ENCODE assay signal across 14 mouse cellular contexts in the genomic region with DNA sequence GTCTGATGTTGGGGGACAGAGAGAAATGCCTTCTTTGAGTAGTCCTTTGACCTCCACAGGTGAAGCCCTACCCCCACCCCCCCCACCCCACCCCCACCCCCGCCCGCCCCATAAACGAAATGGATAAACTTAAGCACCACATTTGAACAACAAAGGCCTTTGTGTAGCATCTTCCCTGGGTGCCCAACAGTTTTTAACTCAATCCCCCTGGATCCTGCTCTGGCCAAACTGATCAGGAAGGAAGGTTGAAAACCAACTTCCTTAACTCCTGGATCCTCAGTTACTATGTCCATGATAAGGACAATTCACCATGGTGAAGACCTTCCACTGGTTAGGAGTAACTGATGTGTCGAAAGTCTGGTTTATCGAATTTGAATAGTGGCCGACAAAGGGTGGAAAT.
DNase-seq lines count a peak whose midpoint lies in the region; TF ChIP-seq lines count a peak whose summit lies in the region.
"Had no signal": no experiment of that assay in that cellular context is flagged by ENCODE, and none has a peak within 500 bp of the region (broad histone marks: within the 10 kb centered on the region; RNA-seq: fewer than 3 reads in every experiment).

No protein-coding gene starts in this region.

- no peak for TF ChIP-seq POLR2A in ES-Bruce4 (IDR thresholded peaks at IDR 0.05; ENCODE audit: insufficient read depth, low read length)

- no peak for TF ChIP-seq EP300 in ES-Bruce4 (IDR thresholded peaks at IDR 0.05; ENCODE audit: insufficient read depth, low read depth, low read length)

- peak overlapping the region; percentile 79 for H3K27ac ChIP-seq in ES-Bruce4 (ENCODE audit: insufficient read depth, low read length)
- H3K27ac ChIP-seq: embryonic facial prominence, embryonic 13.5 days; embryonic facial prominence, embryonic 15.5 days; forebrain, embryonic 10.5 days; forebrain, embryonic 12.5 days had no signal

- H3K36me3 ChIP-seq in ES-Bruce4 (ENCODE audit: control insufficient read depth, insufficient read depth, low read length, poor library complexity, severe bottlenecking), result no peaks in the 10 kb centered on the region
- H3K36me3 ChIP-seq: embryonic facial prominence, embryonic 15.5 days; forebrain, embryonic 10.5 days; forebrain, embryonic 12.5 days; G1E had no signal

- DNase-seq in R1 (ENCODE audit: low read depth, low spot score), result peak; percentile 57
- DNase-seq in kidney, postnatal 10 days, result no peak
- DNase-seq in frontal cortex, adult 2 months (ENCODE audit: extremely low spot score in 1 of 2, low spot score in 1 of 2), result no peak
- no peak for DNase-seq in cerebellum, postnatal 14 days
- DNase-seq: adrenal gland, adult 8-10 months; cerebellum, adult 11-12 months; embryo, embryonic 11 days had no signal

- H3K27me3 ChIP-seq in ES-Bruce4 (ENCODE audit: control insufficient read depth, insufficient read depth, low read length, poor library complexity, severe bottlenecking), result no peaks in the 10 kb centered on the region
- H3K27me3 ChIP-seq: embryonic facial prominence, embryonic 13.5 days; embryonic facial prominence, embryonic 15.5 days; forebrain, embryonic 12.5 days had no signal

- H3K9ac ChIP-seq in ES-Bruce4 (ENCODE audit: low read depth, poor library complexity, severe bottlenecking), result no peak overlapping the region
- H3K9ac ChIP-seq: embryonic facial prominence, embryonic 13.5 days; embryonic facial prominence, embryonic 15.5 days; forebrain, embryonic 12.5 days had no signal

- H3K9me3 ChIP-seq in ES-Bruce4 (replicated peaks; ENCODE audit: control insufficient read depth, insufficient read depth, low read length, poor library complexity, severe bottlenecking), result 0 out of 2 replicates have a peak, but pooled peaks cover 3% of the 10 kb centered on the region
- H3K9me3 ChIP-seq: embryonic facial prominence, embryonic 15.5 days; G1E had no signal

- no peak overlapping the region for H3K4me3 ChIP-seq in ES-Bruce4 (ENCODE audit: low read depth, low read length)
- H3K4me3 ChIP-seq: embryonic facial prominence, embryonic 13.5 days; embryonic facial prominence, embryonic 15.5 days; erythroblast, embryonic 14.5 days; forebrain, embryonic 10.5 days; forebrain, embryonic 12.5 days had no signal

- no peaks in the 10 kb centered on the region for H3K4me1 ChIP-seq in ES-Bruce4 (ENCODE audit: control insufficient read depth, insufficient read depth, low read length)
- H3K4me1 ChIP-seq: forebrain, embryonic 10.5 days; forebrain, embryonic 12.5 days had no signal

- no peak for TF ChIP-seq CTCF in ES-Bruce4 (IDR thresholded peaks at IDR 0.05; ENCODE audit: low read depth, low read length)
